In the genomic region with DNA sequence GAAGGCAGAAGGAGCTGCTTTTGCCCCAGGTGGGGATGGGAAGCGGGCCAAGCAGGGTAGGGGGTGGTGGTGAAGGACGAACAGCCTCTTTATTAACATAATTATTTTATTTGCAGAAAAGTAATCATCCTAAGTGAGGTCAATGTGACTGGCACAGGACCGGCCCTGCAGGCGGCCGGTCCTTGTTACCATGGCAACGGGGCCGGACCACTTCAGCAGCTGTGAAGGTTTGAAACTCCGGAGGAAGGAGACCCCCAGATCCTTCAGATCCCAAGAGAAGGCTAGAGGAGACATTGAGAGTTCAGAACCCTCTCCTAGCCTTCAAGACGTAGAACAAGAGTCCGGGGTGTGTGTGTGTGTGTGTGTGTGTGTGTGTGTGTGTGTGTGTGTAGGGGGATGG, we compare ENCODE assay signal across 23 mouse cellular contexts. TPM values are rescaled to one million over a fixed set of nuclear protein-coding genes. Genes with fewer than 3 reads are reported as not detected.
A peak's percentile ranks its signal among the peaks of the same experiment; 100 is the strongest.
DNase-seq lines count a peak whose midpoint lies in the region; ATAC-seq and TF ChIP-seq lines count a peak whose summit lies in the region.
"Had no signal": no experiment of that assay in that cellular context is flagged by ENCODE, and none has a peak within 500 bp of the region (broad histone marks: within the 10 kb centered on the region; RNA-seq: fewer than 3 reads in every experiment).

No protein-coding gene starts in this region.

- no peak for TF ChIP-seq CTCF in midbrain, postnatal 0 days (IDR thresholded peaks at IDR 0.05)

- H3K27ac ChIP-seq in midbrain, embryonic 13.5 days, result no peak overlapping the region
- H3K27ac ChIP-seq in midbrain, postnatal 0 days (ENCODE audit: low read depth, low read length), result no peak overlapping the region
- H3K27ac ChIP-seq in embryonic facial prominence, embryonic 10.5 days (replicated peaks), result no peak overlapping the region
- no peak overlapping the region for H3K27ac ChIP-seq in neural tube, embryonic 13.5 days (replicated peaks)
- no peak overlapping the region for H3K27ac ChIP-seq in kidney, embryonic 15.5 days
- H3K27ac ChIP-seq in intestine, embryonic 16.5 days (ENCODE audit: low read length), result no peak overlapping the region
- H3K27ac ChIP-seq: embryonic facial prominence, embryonic 15.5 days; forebrain, embryonic 10.5 days had no signal

- H3K4me1 ChIP-seq in midbrain, embryonic 13.5 days (replicated peaks), result peaks cover 21% of the 10 kb centered on the region
- H3K4me1 ChIP-seq in midbrain, postnatal 0 days (ENCODE audit: insufficient read depth, low read length), result no peaks in the 10 kb centered on the region
- peaks cover 18% of the 10 kb centered on the region for H3K4me1 ChIP-seq in embryonic facial prominence, embryonic 10.5 days
- H3K4me1 ChIP-seq in neural tube, embryonic 13.5 days (replicated peaks), result peaks cover 22% of the 10 kb centered on the region
- H3K4me1 ChIP-seq in kidney, embryonic 15.5 days, result peaks cover 5% of the 10 kb centered on the region
- H3K4me1 ChIP-seq in intestine, embryonic 16.5 days (ENCODE audit: control insufficient read depth, insufficient read depth, low read length), result no peaks in the 10 kb centered on the region

- peak overlapping the region; percentile 23; the same call in 1 of the 2 replicates for H3K9ac ChIP-seq in midbrain, embryonic 13.5 days (replicated peaks)
- H3K9ac ChIP-seq in midbrain, postnatal 0 days (replicated peaks; ENCODE audit: low read length, poor library complexity, severe bottlenecking), result no peak overlapping the region
- H3K9ac ChIP-seq in neural tube, embryonic 13.5 days, result 0 out of 2 replicates have a peak overlapping the region, but pooled peaks have one; percentile 28
- H3K9ac ChIP-seq in kidney, embryonic 15.5 days, result no peak overlapping the region
- no peak overlapping the region for H3K9ac ChIP-seq in intestine, embryonic 16.5 days (ENCODE audit: low read depth, low read length)
- H3K9ac ChIP-seq: embryonic facial prominence, embryonic 15.5 days had no signal

- H3K4me3 ChIP-seq in midbrain, embryonic 13.5 days (replicated peaks), result no peak overlapping the region
- H3K4me3 ChIP-seq in midbrain, postnatal 0 days (ENCODE audit: low read depth, low read length), result no peak overlapping the region
- no peak overlapping the region for H3K4me3 ChIP-seq in embryonic facial prominence, embryonic 10.5 days
- no peak overlapping the region for H3K4me3 ChIP-seq in neural tube, embryonic 13.5 days
- H3K4me3 ChIP-seq in kidney, embryonic 15.5 days (replicated peaks), result no peak overlapping the region
- H3K4me3 ChIP-seq in intestine, embryonic 16.5 days (ENCODE audit: low read length), result no peak overlapping the region
- H3K4me3 ChIP-seq: embryonic facial prominence, embryonic 15.5 days; forebrain, embryonic 10.5 days; megakaryocyte, embryonic 14.5 days had no signal

- no peak for ATAC-seq in midbrain, embryonic 13.5 days
- ATAC-seq in midbrain, postnatal 0 days (ENCODE audit: low FRiP score), result no peak
- no peak for ATAC-seq in neural tube, embryonic 13.5 days (ENCODE audit: low read depth)
- no peak for ATAC-seq in kidney, embryonic 15.5 days (replicated peaks; ENCODE audit: low FRiP score)
- ATAC-seq in intestine, embryonic 16.5 days, result no peak
- ATAC-seq: CD4-positive, CD25-positive, alpha-beta regulatory T cell, adult 4 months had no signal

- no peaks in the 10 kb centered on the region for H3K36me3 ChIP-seq in midbrain, embryonic 13.5 days
- no peaks in the 10 kb centered on the region for H3K36me3 ChIP-seq in midbrain, postnatal 0 days (ENCODE audit: insufficient read depth, low read length)
- no peaks in the 10 kb centered on the region for H3K36me3 ChIP-seq in embryonic facial prominence, embryonic 10.5 days (replicated peaks)
- H3K36me3 ChIP-seq in neural tube, embryonic 13.5 days, result no peaks in the 10 kb centered on the region
- no peaks in the 10 kb centered on the region for H3K36me3 ChIP-seq in kidney, embryonic 15.5 days
- no peaks in the 10 kb centered on the region for H3K36me3 ChIP-seq in intestine, embryonic 16.5 days (ENCODE audit: control insufficient read depth, insufficient read depth, low read length)
- H3K36me3 ChIP-seq: embryonic facial prominence, embryonic 15.5 days; forebrain, embryonic 10.5 days had no signal

- H3K9me3 ChIP-seq in midbrain, embryonic 13.5 days, result no peaks in the 10 kb centered on the region
- H3K9me3 ChIP-seq in midbrain, postnatal 0 days (ENCODE audit: low read length), result no peaks in the 10 kb centered on the region
- no peaks in the 10 kb centered on the region for H3K9me3 ChIP-seq in embryonic facial prominence, embryonic 10.5 days
- no peaks in the 10 kb centered on the region for H3K9me3 ChIP-seq in neural tube, embryonic 13.5 days
- H3K9me3 ChIP-seq in kidney, embryonic 15.5 days (replicated peaks), result no peaks in the 10 kb centered on the region
- no peaks in the 10 kb centered on the region for H3K9me3 ChIP-seq in intestine, embryonic 16.5 days (ENCODE audit: control insufficient read depth, low read length)
- H3K9me3 ChIP-seq: embryonic facial prominence, embryonic 15.5 days; forebrain, embryonic 10.5 days had no signal

- H3K27me3 ChIP-seq in midbrain, embryonic 13.5 days, result peaks cover 20% of the 10 kb centered on the region; the same call in 1 of the 2 replicates
- H3K27me3 ChIP-seq in midbrain, postnatal 0 days (ENCODE audit: insufficient read depth, low read length), result no peaks in the 10 kb centered on the region
- peaks cover 42% of the 10 kb centered on the region for H3K27me3 ChIP-seq in embryonic facial prominence, embryonic 10.5 days (replicated peaks; ENCODE audit: low read depth, poor library complexity, severe bottlenecking)
- H3K27me3 ChIP-seq in neural tube, embryonic 13.5 days, result 0 out of 2 replicates have a peak, but pooled peaks cover 8% of the 10 kb centered on the region
- peaks cover 20% of the 10 kb centered on the region for H3K27me3 ChIP-seq in kidney, embryonic 15.5 days
- H3K27me3 ChIP-seq in intestine, embryonic 16.5 days (replicated peaks; ENCODE audit: control insufficient read depth, insufficient read depth, low read length), result no peaks in the 10 kb centered on the region

- 24% methylated on average over 10 of the region's 10 CpGs for WGBS in midbrain, embryonic 13.5 days
- WGBS in midbrain, postnatal 0 days, result 30% methylated on average over 10 of the region's 10 CpGs
- 38% methylated on average over 10 of the region's 10 CpGs for WGBS in embryonic facial prominence, embryonic 10.5 days
- 25% methylated on average over 10 of the region's 10 CpGs for WGBS in neural tube, embryonic 13.5 days
- 32% methylated on average over 10 of the region's 10 CpGs for WGBS in kidney, embryonic 15.5 days
- 42% methylated on average over 10 of the region's 10 CpGs for WGBS in intestine, embryonic 16.5 days

- H3K4me2 ChIP-seq in midbrain, embryonic 13.5 days (replicated peaks), result no peak overlapping the region
- H3K4me2 ChIP-seq in midbrain, postnatal 0 days (ENCODE audit: low read depth, low read length, poor library complexity, severe bottlenecking), result no peak overlapping the region
- H3K4me2 ChIP-seq in neural tube, embryonic 13.5 days, result no peak overlapping the region
- H3K4me2 ChIP-seq in kidney, embryonic 15.5 days, result no peak overlapping the region
- no peak overlapping the region for H3K4me2 ChIP-seq in intestine, embryonic 16.5 days (ENCODE audit: low read depth, low read length)
- H3K4me2 ChIP-seq: embryonic facial prominence, embryonic 15.5 days; liver, embryonic 11.5 days had no signal

- DNase-seq in embryo, embryonic 10.5 days (ENCODE audit: low spot score), result peak; percentile 44
- no peak for DNase-seq in embryo, embryonic 10 days (ENCODE audit: low spot score)
- no peak for DNase-seq in midbrain, postnatal 0 days (ENCODE audit: low spot score)
- peak; percentile 40 for DNase-seq in embryonic facial prominence, embryonic 10.5 days (ENCODE audit: low spot score)
- DNase-seq: cerebellum, adult 2 months; gastrocnemius, postnatal 10 days; heart, adult 18-20 months; heart, postnatal 36 days; kidney, adult 9 months; kidney, postnatal 4 days; layer of hippocampus, adult 9-11 months; lung, adult 18-20 months; lung, postnatal 14 days; thymus, adult 18-20 months had no signal

RNA-seq across cellular contexts. Expression of a gene that starts 22.3 kb away (rescaled TPM):
- 8.5 and 10.7 TPM in 2 replicates for polyA plus RNA-seq in midbrain, embryonic 13.5 days (2015; fragmentation: Nextera tagmentation; extraction: Ambion mirVana)
- total RNA-seq in midbrain, postnatal 0 days (2014; rRNA removed), result 14.2 and 15.5 TPM in 2 replicates
- 13.1 and 16.9 TPM in 2 replicates for polyA plus RNA-seq in midbrain, postnatal 0 days (2015; fragmentation: Nextera tagmentation; extraction: Ambion mirVana)
- polyA plus RNA-seq in embryonic facial prominence, embryonic 10.5 days (2016; fragmentation: Nextera tagmentation; extraction: Ambion mirVana), result 10.0 and 12.0 TPM in 2 replicates
- polyA plus RNA-seq in neural tube, embryonic 13.5 days (2015; fragmentation: Nextera tagmentation; extraction: Ambion mirVana), result 8.7 and 10.5 TPM in 2 replicates
- polyA plus RNA-seq in kidney, embryonic 15.5 days (2015; fragmentation: Nextera tagmentation; extraction: Ambion mirVana), result 10.0 and 13.7 TPM in 2 replicates
- 14.6 and 15.0 TPM in 2 replicates for polyA plus RNA-seq in intestine, embryonic 16.5 days (2015; fragmentation: Nextera tagmentation; extraction: Ambion mirVana)

RNA-seq across cellular contexts. Expression of a gene that starts 31.8 kb away (rescaled TPM):
- 4.9 and 5.2 TPM in 2 replicates for polyA plus RNA-seq in midbrain, embryonic 13.5 days (2015; fragmentation: Nextera tagmentation; extraction: Ambion mirVana)
- total RNA-seq in midbrain, postnatal 0 days (2014; rRNA removed), result 7.6 and 10.1 TPM in 2 replicates
- polyA plus RNA-seq in midbrain, postnatal 0 days (2015; fragmentation: Nextera tagmentation; extraction: Ambion mirVana), result 9.1 and 12.3 TPM in 2 replicates
- polyA plus RNA-seq in embryonic facial prominence, embryonic 10.5 days (2016; fragmentation: Nextera tagmentation; extraction: Ambion mirVana), result 10.4 and 11.8 TPM in 2 replicates
- polyA plus RNA-seq in neural tube, embryonic 13.5 days (2015; fragmentation: Nextera tagmentation; extraction: Ambion mirVana), result 7.5 and 7.8 TPM in 2 replicates
- polyA plus RNA-seq in kidney, embryonic 15.5 days (2015; fragmentation: Nextera tagmentation; extraction: Ambion mirVana), result 11.6 and 15.7 TPM in 2 replicates
- polyA plus RNA-seq in intestine, embryonic 16.5 days (2015; fragmentation: Nextera tagmentation; extraction: Ambion mirVana), result 105 and 126 TPM in 2 replicates

Comparison
In these comparisons a context has a peak if more than half of its experiments do, and no peak if none do; other contexts are left out.
1. DNase-seq: peak in embryo, embryonic 10.5 days (single experiment) and embryonic facial prominence, embryonic 10.5 days (single experiment); none in embryo, embryonic 10 days (single experiment) and midbrain, postnatal 0 days (single experiment).
2. H3K9ac ChIP-seq: peak in midbrain, embryonic 13.5 days (single experiment) and neural tube, embryonic 13.5 days (single experiment); none in midbrain, postnatal 0 days (single experiment), kidney, embryonic 15.5 days (single experiment) and intestine, embryonic 16.5 days (single experiment).